Mouse (Mus musculus) testis, adult 2 months (tissue): ENCODE data around the gene Nanos2. TPM values are rescaled to one million over a fixed set of nuclear protein-coding genes. Genes with fewer than 3 reads are reported as not detected.

Source experiments
- H3K27ac ChIP-seq: fragments of 200-500 bp; 2 replicates; pipeline ENCODE4 v1.5.1; 2012; ENCODE audit warnings: low read depth, low read length; ENCODE audit not compliant: control insufficient read depth, insufficient read depth
- H3K27me3 ChIP-seq: fragments of 200-500 bp; 2 replicates; pipeline ENCODE4 v1.6.1; 2012; ENCODE audit warnings: mild to moderate bottlenecking, low read length, moderate library complexity; ENCODE audit not compliant: control insufficient read depth, insufficient read depth
- H3K36me3 ChIP-seq: fragments of 200-500 bp; 2 replicates; pipeline ENCODE4 v1.6.1; 2012; ENCODE audit warnings: mild to moderate bottlenecking, low read length; ENCODE audit not compliant: control insufficient read depth, insufficient read depth
- H3K4me1 ChIP-seq: fragments of 200-500 bp; 2 replicates; pipeline ENCODE4 v1.6.1; 2012; ENCODE audit warnings: low read length; ENCODE audit not compliant: control insufficient read depth, insufficient read depth
- H3K4me3 ChIP-seq: fragments of 200-500 bp; 2 replicates; pipeline ENCODE4 v1.5.1; 2012; ENCODE audit warnings: low read depth, mild to moderate bottlenecking, low read length, moderate library complexity, mixed read lengths; ENCODE audit not compliant: control insufficient read depth
- CTCF ChIP-seq: fragments of 200-500 bp; IDR thresholded peaks from 2 replicates; pipeline ENCODE4 v1.5.1; 2012; ENCODE audit warnings: low read depth, mild to moderate bottlenecking, inconsistent platforms, low read length, moderate library complexity; ENCODE audit not compliant: control insufficient read depth, insufficient read depth, insufficient replicate concordance
- POLR2A ChIP-seq: fragments of 200-500 bp; IDR thresholded peaks from 2 replicates; pipeline ENCODE4 v1.6.1; 2012; ENCODE audit warnings: low read depth, mild to moderate bottlenecking, inconsistent platforms, low read length, moderate library complexity; ENCODE audit not compliant: control insufficient read depth
- polyA plus RNA-seq: library from polyadenylated mRNA; depleted of rRNA; stranded (reverse); fragments of >200 nt; gene quantifications from 2 replicates; pipeline ENCODE4 v1.2.3, GENCODE M21; 2012; rRNA removed

Gene Nanos2
- polyA plus RNA-seq, 1 experiment: 0.10 TPM

DNA sequence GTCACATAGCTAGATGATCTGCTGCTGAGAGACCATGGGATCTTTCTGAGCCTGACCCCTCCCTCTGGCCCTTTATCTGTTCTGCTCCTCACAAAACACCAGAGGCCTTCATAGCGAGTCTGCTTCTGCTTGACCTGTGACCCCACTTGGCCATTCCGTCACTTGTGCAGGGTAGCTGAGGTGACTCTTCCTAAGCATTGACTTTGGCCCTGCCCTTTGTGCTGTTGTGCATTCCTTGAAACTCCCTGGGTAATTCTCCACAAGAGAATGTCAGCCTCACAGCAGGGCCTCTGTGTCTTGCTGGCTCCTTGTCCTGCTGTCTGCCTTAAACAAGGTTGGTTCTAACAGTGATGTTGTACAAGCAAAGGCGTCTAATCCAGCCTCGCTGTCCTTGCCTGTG, 44.4 kb downstream of the Nanos2 start:
- TF ChIP-seq POLR2A (no peak), CTCF (no peak)
- Histone ChIP-seq H3K4me3 (no peak overlapping the region), H3K27ac (no peak overlapping the region), H3K27me3 (no peaks in the 10 kb centered on the region), H3K4me1 (no peaks in the 10 kb centered on the region), H3K36me3 (no peaks in the 10 kb centered on the region; the same call in 1 of the 2 replicates)

Other genes with a start within 250 kb of the Nanos2 start
- 8.5 and 11.8 TPM in 2 replicates for gene Psg19, start 188.9 kb upstream of the Nanos2 start, polyA plus RNA-seq
- gene Psg17, start 165.8 kb upstream of the Nanos2 start, polyA plus RNA-seq: 1.1 and 2.3 TPM in 2 replicates
- gene Mill2, start 147.4 kb upstream of the Nanos2 start, polyA plus RNA-seq: 0.63 and 0.94 TPM in 2 replicates
- gene Pglyrp1, start 116.1 kb upstream of the Nanos2 start, polyA plus RNA-seq: 0.14 TPM in 1 of 2 replicates, not detected in the other
- gene Ccdc61, start 77.0 kb upstream of the Nanos2 start, polyA plus RNA-seq: 23.8 and 26.8 TPM in 2 replicates
- gene Nova2, start 61.5 kb upstream of the Nanos2 start, polyA plus RNA-seq: 2.4 TPM in 2 replicates
- gene Mypop, start 3.8 kb downstream of the Nanos2 start, polyA plus RNA-seq: 35.6 and 42.9 TPM in 2 replicates
- gene Irf2bp1, start 16.6 kb downstream of the Nanos2 start, polyA plus RNA-seq: 4.9 and 5.4 TPM in 2 replicates
- gene Foxa3, start 36.1 kb downstream of the Nanos2 start, polyA plus RNA-seq: 2.1 and 2.3 TPM in 2 replicates
- 196 and 222 TPM in 2 replicates for gene Sympk, start 37.0 kb downstream of the Nanos2 start, polyA plus RNA-seq
- 226 and 241 TPM in 2 replicates for gene Rsph6a, start 67.3 kb downstream of the Nanos2 start, polyA plus RNA-seq
- 83.7 and 92.1 TPM in 2 replicates for gene Dmwd, start 88.8 kb downstream of the Nanos2 start, polyA plus RNA-seq
- gene Dmpk, start 96.4 kb downstream of the Nanos2 start, polyA plus RNA-seq: 75.3 and 91.2 TPM in 2 replicates
- gene Six5, start 107.2 kb downstream of the Nanos2 start, polyA plus RNA-seq: 3.3 and 3.5 TPM in 2 replicates
- gene Gm4969, start 131.0 kb downstream of the Nanos2 start, polyA plus RNA-seq: 13.2 and 16.4 TPM in 2 replicates
- gene Fbxo46, start 132.5 kb downstream of the Nanos2 start, polyA plus RNA-seq: 49.3 and 59.7 TPM in 2 replicates
- 12.7 and 13.5 TPM in 2 replicates for gene Qpctl, start 161.9 kb downstream of the Nanos2 start, polyA plus RNA-seq
- gene Snrpd2, start 162.3 kb downstream of the Nanos2 start, polyA plus RNA-seq: 135 and 140 TPM in 2 replicates
- gene Gipr, start 178.7 kb downstream of the Nanos2 start, polyA plus RNA-seq: 20.9 and 24.3 TPM in 2 replicates
- 11.1 and 12.9 TPM in 2 replicates for gene Eml2, start 189.0 kb downstream of the Nanos2 start, polyA plus RNA-seq
- gene Gpr4, start 225.1 kb downstream of the Nanos2 start, polyA plus RNA-seq: 9.5 and 16.2 TPM in 2 replicates
- gene Opa3, start 240.9 kb downstream of the Nanos2 start, polyA plus RNA-seq: 13.6 and 14.5 TPM in 2 replicates